Mouse (Mus musculus) MEL (cell line): ENCODE measurements around the gene 9430015G10Rik. TPM values are rescaled to one million over a fixed set of nuclear protein-coding genes. Genes with fewer than 3 reads are reported as not detected.
A peak's percentile ranks its signal among the peaks of the same experiment; 100 is the strongest.

Experiments
- DNase-seq: peaks from one replicate; pipeline ENCODE4 v3.0.0; 2011; ENCODE audit warnings: low read depth, low spot score
- H3K27ac ChIP-seq: 2 replicates; pipeline ENCODE4 v1.5.1; 2012; ENCODE audit warnings: low read depth, mild to moderate bottlenecking, control low read depth, low read length, moderate library complexity; ENCODE audit not compliant: control insufficient read depth
- H3K27me3 ChIP-seq, 2 experiments: fragments of 150-350 bp in 1 of 2; sonication (generic) in 1 of 2; 2 replicates each; pipeline ENCODE4 v1.6.1; 2012; ENCODE audit warnings: low read length in 2 of 2, mild to moderate bottlenecking in 2 of 2, improper control_type of control experiment in 1 of 2, moderate library complexity in 1 of 2; ENCODE audit not compliant: insufficient read depth in 2 of 2, control insufficient read depth in 1 of 2
- H3K36me3 ChIP-seq, 2 experiments: 2 replicates each; pipeline ENCODE4 v1.6.1; 2012 to 2014; ENCODE audit warnings: low read length in 2 of 2, improper control_type of control experiment in 1 of 2, inconsistent platforms in 1 of 2, mild to moderate bottlenecking in 1 of 2; ENCODE audit not compliant: insufficient read depth in 2 of 2, control insufficient read depth in 1 of 2
- H3K4me1 ChIP-seq, 2 experiments: fragments of 150-350 bp in 1 of 2; sonication (generic) in 1 of 2; 2 replicates each; pipeline ENCODE4 v1.6.1; 2012; ENCODE audit warnings: low read length in 2 of 2, improper control_type of control experiment in 1 of 2, mild to moderate bottlenecking in 1 of 2; ENCODE audit not compliant: insufficient read depth in 2 of 2, control insufficient read depth in 1 of 2
- H3K4me3 ChIP-seq, 2 experiments: fragments of 150-350 bp in 1 of 2; sonication (generic) in 1 of 2; 2 replicates each; pipeline ENCODE4 v1.5.1; 2012; ENCODE audit warnings: low read depth in 2 of 2, low read length in 2 of 2, mild to moderate bottlenecking in 2 of 2, moderate library complexity in 2 of 2, control low read depth in 1 of 2, improper control_type of control experiment in 1 of 2; ENCODE audit not compliant: control insufficient read depth in 1 of 2, insufficient read depth in 1 of 2
- H3K79me2 ChIP-seq: 2 replicates; pipeline ENCODE4 v1.6.1; 2012; ENCODE audit warnings: mild to moderate bottlenecking, low read length, moderate library complexity; ENCODE audit not compliant: control insufficient read depth, poor library complexity, insufficient read depth
- H3K9ac ChIP-seq: 2 replicates; pipeline ENCODE4 v1.6.1; 2012; ENCODE audit warnings: low read depth, mild to moderate bottlenecking, control low read depth, low read length, moderate library complexity; ENCODE audit not compliant: control insufficient read depth, poor library complexity, severe bottlenecking
- H3K9me3 ChIP-seq: fragments of 150-350 bp; sonication (generic); replicated peaks from 2 replicates; pipeline ENCODE4 v1.6.1; 2012; ENCODE audit warnings: mild to moderate bottlenecking, low read length, improper control_type of control experiment, moderate library complexity; ENCODE audit not compliant: insufficient read depth
- CHD2 ChIP-seq: IDR thresholded peaks from 2 replicates; pipeline ENCODE4 v1.6.1; 2011; ENCODE audit warnings: low read length, improper control_type of control experiment
- CTCF ChIP-seq, 3 experiments: IDR thresholded peaks in 2 of 3; conservative IDR thresholded peaks in 1 of 3; 2 replicates each; pipeline ENCODE4 v1.5.1; 2011 to 2012; ENCODE audit warnings: low read length in 3 of 3, low read depth in 2 of 3, mild to moderate bottlenecking in 2 of 3, improper control_type of control experiment in 1 of 3, inconsistent platforms in 1 of 3, mixed read lengths in 1 of 3, moderate library complexity in 1 of 3; ENCODE audit not compliant: control insufficient read depth in 1 of 3, insufficient read depth in 1 of 3, poor library complexity in 1 of 3, severe bottlenecking in 1 of 3
- ELF1 ChIP-seq: IDR thresholded peaks from 2 replicates; pipeline ENCODE4 v1.6.1; 2014; ENCODE audit warnings: low read depth, mild to moderate bottlenecking, inconsistent platforms, low read length, improper control_type of control experiment, moderate library complexity
- EP300 ChIP-seq, 2 experiments: IDR thresholded peaks; 2 replicates each; pipeline ENCODE4 v1.6.1; 2011; ENCODE audit warnings: improper control_type of control experiment in 2 of 2, low read length in 2 of 2, low read depth in 1 of 2, mild to moderate bottlenecking in 1 of 2
- ETS1 ChIP-seq: IDR thresholded peaks from 2 replicates; pipeline ENCODE4 v1.6.1; 2012; ENCODE audit warnings: low read depth, mild to moderate bottlenecking, inconsistent platforms, low read length, improper control_type of control experiment, moderate library complexity
- GABPA ChIP-seq: IDR thresholded peaks from 2 replicates; pipeline ENCODE4 v1.6.1; 2012; ENCODE audit warnings: low read depth, mild to moderate bottlenecking, inconsistent platforms, low read length, improper control_type of control experiment, moderate library complexity
- GATA1 ChIP-seq: IDR thresholded peaks from 2 replicates; pipeline ENCODE4 v1.6.1; 2011; ENCODE audit warnings: low read depth, low read length, improper control_type of control experiment
- HCFC1 ChIP-seq: IDR thresholded peaks from 2 replicates; pipeline ENCODE4 v1.6.1; 2012; ENCODE audit warnings: low read depth, mild to moderate bottlenecking, inconsistent platforms, low read length, improper control_type of control experiment, moderate library complexity
- JUND ChIP-seq: IDR thresholded peaks from 2 replicates; pipeline ENCODE4 v1.6.1; 2011; ENCODE audit warnings: low read depth, mild to moderate bottlenecking, improper control_type of control experiment, low read length
- MAFK ChIP-seq: IDR thresholded peaks from 2 replicates; pipeline ENCODE4 v1.6.1; 2011; ENCODE audit warnings: low read depth, mild to moderate bottlenecking, low read length, improper control_type of control experiment, borderline replicate concordance
- MAX ChIP-seq: IDR thresholded peaks from 2 replicates; pipeline ENCODE4 v1.6.1; 2011; ENCODE audit warnings: low read length, improper control_type of control experiment
- MAZ ChIP-seq: IDR thresholded peaks from 2 replicates; pipeline ENCODE4 v1.6.1; 2012; ENCODE audit warnings: low read depth, mild to moderate bottlenecking, inconsistent platforms, low read length, improper control_type of control experiment
- MEF2A ChIP-seq: IDR thresholded peaks from 2 replicates; pipeline ENCODE4 v1.6.1; 2014; ENCODE audit warnings: low read depth, mild to moderate bottlenecking, inconsistent platforms, low read length, improper control_type of control experiment; ENCODE audit not compliant: poor library complexity, insufficient replicate concordance, severe bottlenecking; ENCODE audit errors: extremely low read depth
- MXI1 ChIP-seq: IDR thresholded peaks from 2 replicates; pipeline ENCODE4 v1.6.1; 2011; ENCODE audit warnings: mild to moderate bottlenecking, low read depth, low read length, improper control_type of control experiment
- MYB ChIP-seq: IDR thresholded peaks from 2 replicates; pipeline ENCODE4 v1.6.1; 2011; ENCODE audit warnings: mild to moderate bottlenecking, low read depth, low read length, improper control_type of control experiment
- MYC ChIP-seq: IDR thresholded peaks from 2 replicates; pipeline ENCODE4 v1.6.1; 2011; ENCODE audit warnings: low read depth, mild to moderate bottlenecking, low read length, improper control_type of control experiment, moderate library complexity
- NELFE ChIP-seq: IDR thresholded peaks from 2 replicates; pipeline ENCODE4 v1.6.1; 2011; ENCODE audit warnings: low read depth, low read length, improper control_type of control experiment
- POLR2A ChIP-seq, 2 experiments: IDR thresholded peaks; 2 replicates each; pipeline ENCODE4 v1.6.1; 2011 to 2012; ENCODE audit warnings: low read length in 2 of 2, mild to moderate bottlenecking in 2 of 2, control low read depth in 1 of 2, improper control_type of control experiment in 1 of 2, low read depth in 1 of 2, moderate library complexity in 1 of 2; ENCODE audit not compliant: control insufficient read depth in 1 of 2, insufficient read depth in 1 of 2, poor library complexity in 1 of 2
- POLR2AphosphoS2 ChIP-seq: IDR thresholded peaks from 2 replicates; pipeline ENCODE4 v1.6.1; 2011; ENCODE audit warnings: low read length, improper control_type of control experiment
- POLR2AphosphoS5 ChIP-seq: IDR thresholded peaks from 2 replicates; pipeline ENCODE4 v1.6.1; 2012; ENCODE audit warnings: low read depth, borderline replicate concordance, mild to moderate bottlenecking, inconsistent platforms, low read length, moderate library complexity, mixed read lengths
- RAD21 ChIP-seq: IDR thresholded peaks from 2 replicates; pipeline ENCODE4 v1.6.1; 2011; ENCODE audit warnings: mild to moderate bottlenecking, low read depth, low read length, improper control_type of control experiment
- RCOR1 ChIP-seq: IDR thresholded peaks from 2 replicates; pipeline ENCODE4 v1.6.1; 2012; ENCODE audit warnings: low read depth, mild to moderate bottlenecking, inconsistent platforms, low read length, improper control_type of control experiment
- TAL1 ChIP-seq: IDR thresholded peaks from 2 replicates; pipeline ENCODE4 v1.6.1; 2012; ENCODE audit warnings: mild to moderate bottlenecking, inconsistent platforms, low read length, moderate library complexity, mixed read lengths
- TBP ChIP-seq: IDR thresholded peaks from 2 replicates; pipeline ENCODE4 v1.8.0; 2011; ENCODE audit warnings: low read depth, low read length, improper control_type of control experiment
- TCF12 ChIP-seq: IDR thresholded peaks from 2 replicates; pipeline ENCODE4 v1.6.1; 2014; ENCODE audit warnings: low read depth, mild to moderate bottlenecking, inconsistent platforms, low read length, improper control_type of control experiment, moderate library complexity
- UBTF ChIP-seq: IDR thresholded peaks from 2 replicates; pipeline ENCODE4 v1.6.1; 2012; ENCODE audit warnings: low read depth, mild to moderate bottlenecking, inconsistent platforms, low read length, improper control_type of control experiment, moderate library complexity, borderline replicate concordance; ENCODE audit not compliant: insufficient read depth
- USF1 ChIP-seq: IDR thresholded peaks from 2 replicates; pipeline ENCODE4 v1.6.1; 2014; ENCODE audit warnings: low read depth, mild to moderate bottlenecking, inconsistent platforms, low read length, improper control_type of control experiment, moderate library complexity
- USF2 ChIP-seq, 2 experiments: IDR thresholded peaks; 2 replicates each; pipeline ENCODE4 v1.6.1; 2011 to 2012; ENCODE audit warnings: improper control_type of control experiment in 2 of 2, low read length in 2 of 2, borderline replicate concordance in 1 of 2, inconsistent platforms in 1 of 2, low read depth in 1 of 2, mild to moderate bottlenecking in 1 of 2; ENCODE audit not compliant: insufficient read depth in 1 of 2
- ZC3H11A ChIP-seq: IDR thresholded peaks from 2 replicates; pipeline ENCODE4 v1.6.1; 2012; ENCODE audit warnings: low read depth, mild to moderate bottlenecking, inconsistent platforms, low read length, improper control_type of control experiment
- ZKSCAN1 ChIP-seq: IDR thresholded peaks from 2 replicates; pipeline ENCODE4 v1.6.1; 2012; ENCODE audit warnings: low read depth, mild to moderate bottlenecking, inconsistent platforms, low read length, improper control_type of control experiment, moderate library complexity
- ZMIZ1 ChIP-seq: IDR thresholded peaks from 2 replicates; pipeline ENCODE4 v1.6.1; 2012; ENCODE audit warnings: low read depth, mild to moderate bottlenecking, inconsistent platforms, low read length, improper control_type of control experiment, moderate library complexity
- polyA plus RNA-seq, 2 experiments: library from polyadenylated mRNA; stranded (reverse) in 1 of 2; unstranded in 1 of 2; fragments of >175 nt in 1 of 2; fragments of >200 nt in 1 of 2; gene quantifications; 2 replicates each; pipeline versions ENCODE4 v1.2.1 to v1.2.4; 2012; ENCODE audit warnings: low replicate concordance in 2 of 2, low read depth in 1 of 2; ENCODE audit not compliant: insufficient read length in 2 of 2, insufficient read depth in 1 of 2, missing spikeins in 1 of 2
- total RNA-seq: library from RNA; depleted of rRNA; stranded (reverse); fragments of 300-350 nt; gene quantifications from 2 replicates; pipeline ENCODE4 v1.2.3, GENCODE M21; 2012

Gene 9430015G10Rik
- total and polyA plus RNA-seq, 3 experiments, result 28.7 to 52.9 TPM; not detected in 1

DNA sequence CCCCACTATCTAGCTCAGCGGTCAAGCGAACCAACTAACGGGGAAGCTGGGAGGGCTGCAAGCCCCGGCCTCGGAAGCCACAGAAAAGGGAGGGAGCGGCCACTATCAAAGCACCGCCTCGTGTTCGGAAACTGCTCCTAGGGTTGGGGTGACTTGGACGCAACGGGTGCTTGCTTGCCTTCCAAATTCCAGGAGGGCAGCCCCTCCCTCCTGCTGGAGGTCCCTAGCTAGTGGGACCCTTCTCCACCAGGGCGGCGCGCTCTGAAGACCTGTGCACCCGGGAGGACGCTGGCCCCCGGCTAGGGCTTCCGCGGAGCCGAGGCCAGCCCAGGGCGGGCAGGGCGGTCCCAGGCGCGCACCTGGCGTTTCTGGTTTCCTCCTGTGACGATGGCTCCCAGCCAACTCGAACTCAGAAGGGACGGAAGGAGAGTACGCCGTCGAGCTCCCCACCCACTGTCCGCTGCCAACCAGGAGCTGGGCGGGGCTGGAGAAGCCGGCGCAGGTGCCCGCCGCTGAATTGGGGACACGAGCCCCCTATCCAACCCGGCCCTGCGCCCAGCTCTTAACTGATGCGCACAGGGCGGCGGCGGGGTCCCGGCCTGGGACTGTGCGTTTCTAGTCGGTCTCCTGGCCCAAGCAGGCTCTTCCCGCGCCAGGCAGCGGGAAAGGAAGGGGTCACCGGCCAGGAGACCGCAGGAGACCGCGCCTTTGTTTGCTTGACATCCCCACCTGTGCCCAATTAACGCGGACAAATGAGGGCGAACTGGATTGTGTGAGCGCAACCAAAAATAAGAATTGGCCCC, 32.1 kb upstream of the 9430015G10Rik start (continued):
- no peak for TF ChIP-seq JUND
- no peak for TF ChIP-seq POLR2AphosphoS2
- no peak for TF ChIP-seq RAD21
- TF ChIP-seq ZC3H11A, result no peak
- no peak for TF ChIP-seq GABPA
- TF ChIP-seq MEF2A, result 0 out of 2 replicates have a peak, but pooled peaks have one; percentile 8
- no peak for TF ChIP-seq USF1
- TF ChIP-seq TBP, result 0 out of 2 replicates have a peak, but pooled peaks have one; percentile 20
- TF ChIP-seq TCF12, result peak; percentile 45; the same call in 1 of the 2 replicates
- peak in 2 of 3 experiments; percentile 13 to 32; a peak in 4 of 6 replicates for TF ChIP-seq CTCF (IDR thresholded peaks at IDR 0.05 in 2 of 3, conservative IDR thresholded peaks at IDR 0.05 in 1 of 3; ENCODE audit: control insufficient read depth in 1 of 3, insufficient read depth in 1 of 3, low read depth in 2 of 3, low read length in 3 of 3, poor library complexity in 1 of 3, severe bottlenecking in 1 of 3)
- no peak for TF ChIP-seq POLR2AphosphoS5
- TF ChIP-seq EP300 (IDR thresholded peaks at IDR 0.05; ENCODE audit: low read depth in 1 of 2, low read length in 2 of 2), result no peak; a peak in 1 of 4 replicates
- TF ChIP-seq USF2 (IDR thresholded peaks at IDR 0.05; ENCODE audit: borderline replicate concordance in 1 of 2, insufficient read depth in 1 of 2, low read depth in 1 of 2, low read length in 2 of 2), result no peak
- TF ChIP-seq TAL1, result no peak
- peak; percentile 59 for TF ChIP-seq ZMIZ1
- TF ChIP-seq MAX, result peak; percentile 65
- no peak; the same call in 1 of the 2 replicates for TF ChIP-seq MYC
- TF ChIP-seq ELF1, result no peak
- no peak for TF ChIP-seq MAZ
- TF ChIP-seq MXI1, result no peak
- TF ChIP-seq ETS1, result peak; percentile 37; the same call in 1 of the 2 replicates

DNA sequence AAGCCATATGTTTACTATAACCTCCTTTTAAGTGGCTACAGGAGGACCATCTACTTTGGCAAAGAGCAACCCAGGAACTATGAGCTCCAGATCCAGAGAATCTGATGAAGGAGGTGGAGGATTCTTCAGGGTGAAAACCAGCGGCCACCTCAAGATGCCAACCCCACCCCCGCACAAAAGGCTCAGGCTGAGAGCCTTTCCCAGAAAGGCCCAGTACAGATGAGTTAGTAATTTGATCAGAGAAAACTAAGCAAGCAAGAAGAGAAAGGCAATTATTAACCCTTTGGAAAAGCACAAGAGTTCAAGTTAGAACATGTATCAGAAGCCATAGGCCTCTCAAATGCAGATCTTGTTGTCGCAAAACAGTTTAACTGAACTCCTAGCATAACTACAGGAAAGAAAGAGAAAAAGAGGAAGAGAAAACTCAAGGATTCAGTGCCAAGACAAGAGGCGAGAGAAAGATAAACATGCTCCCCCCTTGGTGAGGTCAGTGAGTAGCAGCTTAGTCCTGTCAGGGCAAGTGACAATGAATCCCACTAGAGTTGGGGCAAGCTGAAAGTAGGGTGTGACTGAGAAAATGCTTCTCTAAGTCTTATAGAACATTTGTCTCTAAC, 27.1 kb upstream of the 9430015G10Rik start:
- Histone ChIP-seq H3K27me3 (no peaks in the 10 kb centered on the region), H3K9me3 (no peaks in the 10 kb centered on the region), H3K79me2 (no peaks in the 10 kb centered on the region; the same call in 1 of the 2 replicates), H3K4me1 (peaks cover 24 to 39% of the 10 kb centered on the region in 2 experiments), H3K4me3 (peak overlapping the region in 1 of 2 experiments; percentile 38; a peak in 2 of 4 replicates), H3K36me3 (peaks cover 0 to 31% of the 10 kb centered on the region in 2 experiments; a peak in 2 of 4 replicates), H3K27ac (peak overlapping the region; percentile 99), H3K9ac (peak overlapping the region; percentile 61)
- DNase-seq, result peak; percentile 88
- 0 out of 2 replicates have a peak, but pooled peaks have one; percentile 44 for TF ChIP-seq POLR2AphosphoS5
- 0 out of 2 replicates have a peak, but pooled peaks have one; percentile 38 for TF ChIP-seq HCFC1
- TF ChIP-seq ZKSCAN1, result no peak
- TF ChIP-seq MYB, result peak; percentile 94
- no peak for TF ChIP-seq UBTF
- no peak for TF ChIP-seq RCOR1
- TF ChIP-seq MAFK, result no peak
- no peak for TF ChIP-seq USF1
- no peak for TF ChIP-seq CHD2
- peak in 1 of 2 experiments; percentile 47; a peak in 2 of 4 replicates for TF ChIP-seq POLR2A (IDR thresholded peaks at IDR 0.05; ENCODE audit: control insufficient read depth in 1 of 2, insufficient read depth in 1 of 2, low read depth in 1 of 2, low read length in 2 of 2, poor library complexity in 1 of 2)
- no peak for TF ChIP-seq ELF1
- TF ChIP-seq GATA1, result peak; percentile 78
- peak; percentile 76 for TF ChIP-seq ETS1
- peak; percentile 8; the same call in 1 of the 2 replicates for TF ChIP-seq NELFE
- no peak for TF ChIP-seq MAZ
- TF ChIP-seq CTCF (IDR thresholded peaks at IDR 0.05 in 2 of 3, conservative IDR thresholded peaks at IDR 0.05 in 1 of 3; ENCODE audit: control insufficient read depth in 1 of 3, insufficient read depth in 1 of 3, low read depth in 2 of 3, low read length in 3 of 3, poor library complexity in 1 of 3, severe bottlenecking in 1 of 3), result no peak
- no peak for TF ChIP-seq GABPA
